Mouse (Mus musculus) kidney, postnatal 14 days (tissue): ENCODE results near the gene Ccnd1.
"Not testable (repeated sequence)": the region's sequence is repeated elsewhere in the genome, so short reads cannot be mapped to it uniquely, and the experiment has no call there.

ENCODE experiments used
- DNase-seq: peaks from one replicate; pipeline ENCODE4 v3.0.0; 2022; ENCODE audit warnings: mixed read lengths

Gene Ccnd1

DNA sequence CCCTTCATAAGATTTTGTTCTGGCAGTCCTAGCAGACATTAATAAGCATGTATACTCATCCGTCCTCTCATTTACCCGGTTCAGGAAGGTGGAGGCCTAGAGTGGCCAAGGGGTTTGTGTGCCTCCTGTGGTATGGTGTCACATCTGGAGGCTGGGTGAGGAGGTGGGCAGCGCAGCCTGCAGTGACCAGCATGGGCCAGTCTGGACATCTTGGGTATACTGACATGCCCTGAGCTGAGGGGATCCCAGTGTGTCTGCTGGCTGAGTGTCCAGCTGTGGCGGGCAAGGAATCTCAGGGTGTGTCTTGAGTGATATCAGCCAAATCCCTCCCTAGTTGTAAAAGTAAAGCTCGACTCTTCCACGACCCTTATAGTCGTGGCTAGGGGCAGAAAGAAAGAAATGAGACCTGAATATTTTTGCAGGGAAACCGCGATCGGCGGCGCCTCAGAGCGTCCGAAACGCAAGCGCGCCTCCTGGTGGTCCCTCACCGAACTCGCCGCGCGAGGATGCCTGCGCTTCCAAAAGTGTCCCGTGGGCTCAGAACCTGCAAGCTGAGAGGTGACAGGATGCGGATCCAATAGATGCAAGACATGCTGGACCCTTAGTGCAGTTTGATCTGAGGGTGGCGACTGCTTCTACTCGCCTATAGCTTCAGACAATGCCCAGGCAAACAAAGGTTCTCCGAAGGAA, 32.9 kb downstream of the Ccnd1 start:
- peak; percentile 62 for DNase-seq

DNA sequence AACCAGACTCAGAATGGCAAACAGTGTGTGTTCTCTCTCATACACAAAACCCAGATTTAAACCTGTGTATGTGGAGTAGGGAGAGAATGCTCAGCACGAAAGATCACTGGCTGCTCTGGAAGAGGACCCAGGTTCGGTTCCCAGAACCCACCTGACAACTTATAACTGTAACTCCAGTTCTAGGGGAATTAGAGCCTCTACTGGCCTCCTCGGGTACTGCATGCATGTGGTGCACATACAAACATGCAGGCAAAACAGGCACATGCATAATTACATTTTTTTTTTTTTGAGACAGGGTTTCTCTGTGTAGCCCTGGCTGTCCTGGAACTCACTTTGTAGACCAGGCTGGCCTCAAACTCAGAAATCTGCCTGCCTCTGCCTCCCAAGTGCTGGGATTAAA, 34.2 kb downstream of the Ccnd1 start:
- not testable (repeated sequence) for DNase-seq

DNA sequence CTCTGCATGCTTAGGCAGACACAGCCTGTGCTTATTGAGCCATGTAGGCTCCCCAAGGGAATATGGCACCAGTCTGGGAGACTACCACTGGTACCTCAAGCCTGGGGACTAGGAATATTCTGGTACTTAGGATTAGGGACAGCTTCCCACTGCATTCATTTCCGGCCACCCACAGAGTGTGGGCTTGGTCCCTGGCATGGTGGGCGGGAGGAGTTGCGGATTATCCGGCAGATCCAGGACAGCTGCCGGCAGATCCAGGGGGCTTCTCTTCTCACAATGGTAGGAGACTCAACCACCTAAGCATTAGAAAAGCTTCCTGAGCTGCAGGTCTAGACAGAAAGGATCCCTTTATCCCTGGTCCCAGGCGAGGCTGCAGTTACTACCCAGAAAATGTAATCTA, 41.2 kb downstream of the Ccnd1 start:
- DNase-seq, result no peak

DNA sequence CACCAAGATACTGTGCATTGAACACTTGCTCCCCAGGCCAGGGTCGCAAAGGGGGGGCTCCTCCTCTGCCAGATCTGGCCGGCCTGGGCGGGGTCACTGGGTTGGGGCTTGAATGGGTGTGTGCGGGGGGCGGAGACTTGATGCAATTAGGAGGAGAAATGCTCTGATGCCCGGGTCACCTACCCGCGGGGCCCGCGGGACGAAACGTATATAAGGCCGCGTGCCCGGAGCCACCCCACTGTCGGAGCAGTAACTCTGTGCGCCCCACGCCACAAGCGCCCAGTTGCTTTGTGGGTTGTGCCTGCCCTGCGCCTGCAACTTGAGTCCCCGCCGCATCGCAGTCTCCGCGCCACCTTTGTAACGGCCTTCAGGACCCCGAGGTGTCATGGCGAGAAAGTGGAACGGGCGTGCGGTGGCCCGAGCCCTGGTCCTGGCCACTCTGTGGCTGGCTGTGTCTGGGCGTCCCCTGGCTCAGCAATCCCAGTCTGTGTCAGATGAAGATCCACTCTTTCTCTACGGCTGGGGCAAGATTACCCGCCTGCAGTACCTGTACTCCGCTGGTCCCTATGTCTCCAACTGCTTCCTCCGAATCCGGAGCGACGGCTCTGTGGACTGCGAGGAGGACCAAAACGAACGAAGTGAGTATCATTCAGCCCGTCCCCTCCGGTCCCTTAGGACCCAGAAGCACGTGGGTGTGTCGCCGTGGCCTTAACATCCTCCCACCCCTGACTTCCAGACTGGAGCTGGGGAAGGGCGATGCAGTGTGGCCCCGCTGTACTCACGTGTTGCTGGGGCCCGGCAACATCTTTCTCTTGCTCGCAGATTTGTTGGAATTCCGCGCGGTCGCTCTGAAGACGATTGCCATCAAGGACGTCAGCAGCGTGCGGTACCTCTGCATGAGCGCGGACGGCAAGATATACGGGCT, 43.2 kb downstream of the Ccnd1 start, which contains the start of gene Fgf15:
Fgf15 (plus strand) TSS at position 238 of the 925 bp plus-strand sequence.
- no peak for DNase-seq

DNA sequence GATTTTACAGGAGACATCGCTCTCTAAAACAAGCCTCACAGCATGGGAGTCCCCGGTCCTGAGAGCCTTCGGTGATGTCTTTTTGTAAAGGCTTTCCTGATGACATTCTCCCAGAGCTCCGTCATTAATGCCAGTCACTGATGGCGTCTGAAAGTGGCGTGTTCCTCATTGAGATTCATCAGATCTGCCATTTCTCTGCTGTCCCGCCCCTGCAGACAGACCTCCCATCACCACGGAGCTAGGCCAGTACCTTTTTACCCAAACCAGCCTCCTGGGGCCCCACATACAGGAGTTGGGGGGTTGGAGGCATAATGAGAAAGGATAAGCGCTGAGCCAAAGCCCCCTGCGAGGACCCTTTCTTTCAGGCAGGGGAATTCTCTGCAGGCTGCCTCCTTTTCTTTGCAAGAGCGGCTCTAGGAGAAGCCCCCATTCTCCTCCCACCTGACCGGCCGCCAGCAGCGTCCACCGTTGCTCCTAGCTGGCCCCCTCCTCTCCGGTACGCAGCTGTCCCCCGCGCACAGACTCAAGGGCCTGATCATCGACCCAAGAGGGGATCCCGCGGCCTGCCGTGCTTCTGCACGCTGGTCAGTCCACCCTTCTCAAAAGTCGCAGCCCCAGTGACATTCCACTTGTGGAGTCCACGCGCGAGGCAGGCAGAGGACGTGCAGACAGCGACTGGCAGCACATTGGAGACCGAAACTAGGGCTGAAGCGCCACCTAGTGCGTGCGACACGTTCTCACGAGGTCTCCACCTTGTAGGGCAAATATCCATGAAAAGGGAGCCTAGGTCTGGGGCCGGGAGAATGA, 44.2 kb downstream of the Ccnd1 start:
- DNase-seq, result peak; percentile 77

DNA sequence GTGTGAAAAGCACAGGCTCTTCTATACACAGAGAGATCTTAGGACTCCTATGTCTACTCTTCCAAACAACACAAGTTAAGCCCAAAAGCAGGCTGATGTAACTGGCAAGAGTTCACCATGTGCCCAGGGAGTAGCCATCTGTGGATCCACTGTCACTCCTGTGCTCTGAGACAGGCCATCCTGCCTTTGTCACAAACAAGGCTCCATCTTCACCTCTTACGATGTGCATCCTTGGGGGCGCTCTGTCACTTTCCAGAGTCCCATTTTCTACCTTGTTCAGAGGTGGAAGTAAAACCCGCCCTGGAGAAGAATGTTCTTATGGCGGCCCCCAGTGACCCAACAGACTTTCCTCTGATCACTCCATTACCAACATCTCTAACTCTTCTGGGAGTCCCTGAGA, 45.0 kb downstream of the Ccnd1 start:
- DNase-seq, result no peak

DNA sequence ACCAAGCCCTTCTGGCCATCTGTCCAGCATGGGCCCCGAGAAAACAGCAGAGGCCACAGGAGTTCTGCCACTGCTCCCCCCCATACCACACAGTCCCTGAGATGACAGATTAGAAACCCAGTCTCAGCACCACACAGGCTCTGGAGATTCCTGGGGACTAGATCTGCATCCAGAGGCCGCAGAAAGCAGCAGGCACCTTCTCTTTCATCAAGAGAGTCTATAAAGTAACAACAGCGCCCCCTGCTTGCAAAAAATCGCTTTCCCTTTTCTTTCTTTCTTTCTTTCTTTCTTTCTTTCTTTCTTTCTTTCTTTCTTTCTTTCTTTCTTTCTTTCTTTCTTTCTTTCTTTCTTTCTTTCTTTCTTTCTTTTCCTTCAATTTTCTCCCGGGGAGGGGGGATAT, 45.5 kb downstream of the Ccnd1 start:
- peak; percentile 31 for DNase-seq

DNA sequence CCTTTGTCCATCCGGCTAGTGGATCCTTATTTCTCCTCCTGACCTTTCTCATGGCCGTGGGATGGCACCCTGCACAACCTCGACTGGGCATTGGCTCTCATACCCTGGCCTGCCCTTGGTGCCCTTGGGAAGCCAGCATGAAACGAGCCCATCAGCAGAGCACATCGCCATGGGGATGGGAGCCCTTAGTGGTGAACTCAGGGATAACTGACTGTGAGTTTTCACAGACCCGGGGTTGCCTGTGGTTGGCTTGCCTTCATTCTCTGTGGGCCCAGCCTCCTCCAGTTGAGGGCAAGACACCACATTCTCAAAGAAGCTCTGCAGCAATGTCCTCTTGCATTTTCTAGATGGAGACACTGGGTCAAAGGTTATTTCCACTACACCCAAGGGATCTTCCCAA, 47.4 kb downstream of the Ccnd1 start:
- no peak for DNase-seq

DNA sequence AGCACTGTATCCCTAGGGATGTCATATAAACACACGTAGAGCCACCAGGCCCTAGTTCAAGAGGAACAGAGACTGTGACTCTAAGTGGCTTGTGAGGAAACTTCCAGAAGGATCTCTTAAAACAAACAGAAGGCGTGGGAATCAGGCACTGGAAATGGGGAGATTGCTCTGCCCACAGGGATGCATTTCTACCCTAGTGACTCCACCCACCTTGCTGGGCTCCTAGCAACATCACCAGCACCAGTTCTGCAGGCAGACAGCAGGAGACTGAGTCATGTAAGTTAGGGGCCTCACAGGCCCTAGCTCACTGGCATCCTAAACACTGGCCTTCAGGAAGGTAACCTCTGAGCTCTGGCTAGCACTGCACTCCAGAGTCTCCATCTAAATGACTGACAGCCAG, 47.9 kb downstream of the Ccnd1 start:
- no peak for DNase-seq

DNA sequence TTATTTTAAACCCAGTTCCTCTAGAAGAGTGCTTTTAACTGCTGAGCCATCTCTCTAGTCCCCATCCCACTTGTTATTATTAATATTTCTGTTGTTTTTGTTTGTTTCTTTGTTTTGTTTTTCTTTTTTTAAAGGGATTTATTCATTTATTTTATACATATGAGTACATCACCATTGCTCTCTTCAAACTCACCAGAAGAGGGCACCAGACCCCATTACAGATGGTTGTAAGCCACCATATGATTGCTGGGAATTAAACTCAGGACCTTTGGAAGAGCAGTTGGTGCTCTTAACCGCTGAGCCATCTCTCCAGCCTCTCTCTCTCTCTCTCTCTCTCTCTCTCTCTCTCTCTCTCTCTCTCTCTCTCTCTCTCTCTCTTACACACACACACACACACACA, 49.1 kb downstream of the Ccnd1 start:
- DNase-seq, result not testable (repeated sequence)

DNA sequence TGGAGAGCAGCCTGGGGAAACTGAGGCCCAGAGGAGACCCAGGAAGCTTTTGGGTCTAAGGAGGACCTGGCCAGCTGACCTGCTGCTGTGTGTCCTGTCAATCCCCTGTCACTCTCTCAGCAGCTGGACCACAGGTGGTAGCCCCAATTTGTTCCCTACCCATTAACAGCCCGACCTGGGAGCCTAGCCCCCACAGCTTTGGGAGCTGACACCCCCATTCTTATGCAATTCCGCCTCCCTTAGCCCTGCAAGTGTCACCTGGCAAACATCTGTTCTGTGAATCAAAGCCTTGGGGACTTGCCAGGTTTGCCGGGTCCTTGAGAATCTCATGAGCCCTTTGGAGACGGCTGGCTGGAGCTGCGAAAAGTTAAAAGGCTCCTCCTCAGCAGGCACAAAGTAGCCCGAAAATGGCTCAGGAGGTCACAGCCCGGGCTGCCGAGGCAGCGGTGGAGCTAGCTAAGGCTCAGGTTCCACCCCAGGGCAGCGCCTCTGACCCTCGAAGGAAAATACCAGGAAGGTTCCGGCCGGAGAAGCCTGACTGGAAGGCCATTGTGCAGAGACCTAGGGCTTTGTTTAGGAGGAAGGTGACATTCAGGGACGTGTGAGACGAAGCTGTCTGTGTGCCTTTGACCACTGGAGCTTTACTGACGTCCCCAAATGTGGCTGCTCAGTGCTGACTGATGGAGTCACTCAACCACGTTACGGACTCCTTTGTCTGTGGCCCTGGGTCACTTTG, 51.0 kb downstream of the Ccnd1 start:
- DNase-seq, result no peak

DNA sequence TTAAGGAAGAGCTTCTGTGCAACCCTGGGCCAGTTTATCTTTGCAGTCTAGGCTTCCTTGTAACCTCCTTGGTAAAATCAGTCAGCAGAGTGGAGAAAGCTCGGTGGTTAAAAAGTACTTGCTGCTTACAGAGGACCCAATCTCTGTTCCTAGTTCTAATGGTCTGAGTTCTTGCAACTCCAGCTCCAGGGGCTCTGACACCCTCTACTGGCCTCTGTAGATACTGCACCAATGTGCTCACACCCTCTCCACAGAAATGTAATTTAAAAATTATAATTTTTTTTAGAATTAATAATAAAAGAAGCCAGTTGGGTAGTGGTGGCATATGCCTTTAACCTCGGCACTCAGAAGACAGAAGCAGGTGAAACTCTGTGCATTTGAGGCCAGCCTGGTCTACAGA, 52.1 kb downstream of the Ccnd1 start:
- no peak for DNase-seq

DNA sequence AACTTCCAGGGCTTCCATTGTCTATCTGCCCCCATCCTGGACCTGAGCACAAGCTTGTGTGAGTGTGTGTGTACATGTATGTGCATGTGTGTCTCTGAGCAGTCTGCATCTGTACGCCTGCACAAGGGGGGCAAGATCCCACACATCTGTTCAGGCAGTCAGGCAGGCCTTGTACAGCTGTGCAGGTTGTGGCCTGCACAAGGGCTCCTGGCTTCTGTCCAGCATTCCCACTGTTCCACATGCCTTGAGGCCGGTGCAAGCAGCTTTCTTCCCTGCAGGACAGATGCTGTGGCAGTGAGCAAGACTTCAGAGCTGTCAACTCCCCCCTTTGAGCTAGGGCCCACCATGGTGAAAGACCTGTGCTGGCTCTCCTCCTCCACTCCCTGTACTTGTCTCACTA, 56.6 kb downstream of the Ccnd1 start:
- DNase-seq, result no peak
